Mouse (Mus musculus) hindbrain, embryonic 14.5 days (tissue): ENCODE data around the gene Gatd1. TPM values are rescaled to one million over a fixed set of nuclear protein-coding genes. Genes with fewer than 3 reads are reported as not detected.

Source experiments
- ATAC-seq: fragments of 200-750 bp; cut with Nextera tagmentation; 2 replicates; pipeline ENCODE4 v1.8.0; 2017; ENCODE audit warnings: moderate number of reproducible peaks, mild to moderate bottlenecking, moderate TSS enrichment, moderate library complexity; ENCODE audit not compliant: low FRiP score
- DNase-seq: peaks from one replicate; pipeline ENCODE4 v3.0.0-alpha.2; 2015; ENCODE audit warnings: low spot score
- H3K27ac ChIP-seq: fragments of 300-500 bp; sonication (generic); 2 replicates; pipeline ENCODE4 v1.5.1; 2014; ENCODE audit warnings: mild to moderate bottlenecking, moderate library complexity
- H3K27me3 ChIP-seq: fragments of 300-500 bp; sonication (generic); 2 replicates; pipeline ENCODE4 v1.6.1; 2014; ENCODE audit warnings: mild to moderate bottlenecking, low read length, mixed read lengths; ENCODE audit not compliant: control insufficient read depth, insufficient read depth
- H3K36me3 ChIP-seq: fragments of 300-500 bp; sonication (generic); replicated peaks from 2 replicates; pipeline ENCODE4 v1.6.1; 2014; ENCODE audit not compliant: control insufficient read depth, insufficient read depth
- H3K4me1 ChIP-seq: fragments of 300-500 bp; sonication (generic); replicated peaks from 2 replicates; pipeline ENCODE4 v1.6.1; 2014; ENCODE audit warnings: antibody characterized with exemption, low read length, mixed read lengths; ENCODE audit not compliant: control insufficient read depth, insufficient read depth
- H3K4me2 ChIP-seq: fragments of 300-500 bp; sonication (generic); replicated peaks from 2 replicates; pipeline ENCODE4 v1.6.1; 2014; ENCODE audit warnings: mild to moderate bottlenecking, moderate library complexity
- H3K4me3 ChIP-seq: fragments of 300-500 bp; sonication (generic); replicated peaks from 2 replicates; pipeline ENCODE4 v1.5.1; 2014; ENCODE audit warnings: mild to moderate bottlenecking, low read length
- H3K9ac ChIP-seq: fragments of 300-500 bp; sonication (generic); 2 replicates; pipeline ENCODE4 v1.6.1; 2014
- H3K9me3 ChIP-seq: fragments of 300-500 bp; sonication (generic); 2 replicates; pipeline ENCODE4 v1.6.1; 2016; ENCODE audit warnings: low read length; ENCODE audit not compliant: control insufficient read depth
- WGBS: fragments of 180-500 bp; shearing (Covaris S2); extraction: QIAGEN DNeasy Blood & Tissue Kit; methylation state at CpG from one replicate; pipeline ENCODE4 v1.1.7; 2014; 5-methylcytosine and 5-hydroxymethylcytosine counted together
- polyA plus RNA-seq: library from polyadenylated mRNA; unstranded; fragments of >200 nt; fragmentation: Nextera tagmentation; extraction: Ambion mirVana; gene quantifications from 2 replicates; pipeline ENCODE4 v1.2.1, GENCODE M21; 2014

Gatd1 gene
- polyA plus RNA-seq = 36.9 and 43.4 TPM in 2 replicates

GRCm38 (mm10) chr7:141413809-141414584, at the start of gene Gatd1:
Gene Gatd1, minus strand, starts transcription at chr7:141414136.
- no peaks in the 10 kb centered on the region for H3K9me3 ChIP-seq
- H3K4me3 ChIP-seq = peak within 1 kb of the TSS; percentile 61
- WGBS = under 1% methylated on average over 50 of the region's 56 CpGs
- H3K4me2 ChIP-seq = peak within 1 kb of the TSS; percentile 86
- peaks cover 18% of the 10 kb centered on the region; the same call in 1 of the 2 replicates for H3K36me3 ChIP-seq
- H3K4me1 ChIP-seq = peaks cover 13% of the 10 kb centered on the region
- ATAC-seq (peak; percentile 84), DNase-seq (peak; percentile 100)
- H3K27ac ChIP-seq = peak within 1 kb of the TSS; percentile 80
- H3K9ac ChIP-seq = peak within 1 kb of the TSS; percentile 68
- H3K27me3 ChIP-seq = no peaks in the 10 kb centered on the region

GRCm38 (mm10) chr7:141462333-141462821, 48.4 kb upstream of the Gatd1 start:
- H3K4me1 ChIP-seq = peaks cover 6% of the 10 kb centered on the region; the same call in 1 of the 2 replicates
- peak overlapping the region; percentile 34; the same call in 1 of the 2 replicates for H3K4me3 ChIP-seq
- peaks cover 75% of the 10 kb centered on the region for H3K27me3 ChIP-seq
- WGBS = 15% methylated on average over 5 of the region's 5 CpGs
- no peak overlapping the region for H3K27ac ChIP-seq
- peaks cover 11% of the 10 kb centered on the region for H3K36me3 ChIP-seq
- ATAC-seq (no peak), DNase-seq (no peak)
- peak overlapping the region; percentile 58 for H3K4me2 ChIP-seq
- no peaks in the 10 kb centered on the region for H3K9me3 ChIP-seq
- peak overlapping the region; percentile 58; the same call in 1 of the 2 replicates for H3K9ac ChIP-seq

GRCm38 (mm10) chr7:141461521-141462332, 47.8 kb upstream of the Gatd1 start:
- no peak for ATAC-seq
- peak overlapping the region; percentile 58 for H3K4me2 ChIP-seq
- WGBS = 3% methylated on average over 56 of the region's 59 CpGs

GRCm38 (mm10) chr7:141460391-141461113, 46.6 kb upstream of the Gatd1 start, which contains the start of gene Cracr2b:
Gene Cracr2b, plus strand, starts transcription at chr7:141461094.
- DNase-seq (no peak), ATAC-seq (no peak)
- H3K9me3 ChIP-seq = no peaks in the 10 kb centered on the region
- peaks cover 61% of the 10 kb centered on the region for H3K27me3 ChIP-seq
- peak within 1 kb of the TSS; percentile 34 for H3K4me3 ChIP-seq
- peaks cover 9% of the 10 kb centered on the region; the same call in 1 of the 2 replicates for H3K4me1 ChIP-seq
- H3K27ac ChIP-seq = no peak within 1 kb of the TSS
- WGBS = 72% methylated on average over 15 of the region's 15 CpGs
- H3K9ac ChIP-seq = peak within 1 kb of the TSS; percentile 58
- H3K4me2 ChIP-seq = peak within 1 kb of the TSS; percentile 58
- H3K36me3 ChIP-seq = peaks cover 11% of the 10 kb centered on the region

More at GRCm38 (mm10) chr7:141461521-141462332, 47.8 kb upstream of the Gatd1 start:
- peaks cover 11% of the 10 kb centered on the region for H3K36me3 ChIP-seq
- no peak overlapping the region for H3K27ac ChIP-seq
- peak overlapping the region; percentile 58 for H3K9ac ChIP-seq
- H3K4me1 ChIP-seq = peaks cover 1% of the 10 kb centered on the region; the same call in 1 of the 2 replicates
- peak overlapping the region; percentile 34 for H3K4me3 ChIP-seq
- peaks cover 73% of the 10 kb centered on the region for H3K27me3 ChIP-seq
- no peak for DNase-seq
- no peaks in the 10 kb centered on the region for H3K9me3 ChIP-seq

- Histone ChIP-seq H3K27me3 (peaks cover 55% of the 10 kb centered on the region), H3K27ac (no peak overlapping the region), H3K36me3 (peaks cover 11% of the 10 kb centered on the region), H3K4me1 (peaks cover 9% of the 10 kb centered on the region; the same call in 1 of the 2 replicates), H3K9ac (no peak overlapping the region), H3K4me2 (no peak overlapping the region), H3K4me3 (no peak overlapping the region), H3K9me3 (no peaks in the 10 kb centered on the region)
- WGBS = 87% methylated on average over 5 of the region's 5 CpGs
- ATAC-seq (no peak), DNase-seq (no peak)
Measured at GRCm38 (mm10) chr7:141460001-141460390, 46.1 kb upstream of the Gatd1 start.

- WGBS = 94% methylated on average over 17 of the region's 17 CpGs
- no peak for DNase-seq
- peaks cover 49% of the 10 kb centered on the region for H3K27me3 ChIP-seq
Measured at GRCm38 (mm10) chr7:141459301-141459711, 45.4 kb upstream of the Gatd1 start.

GRCm38 (mm10) chr7:141458661-141459060, 44.7 kb upstream of the Gatd1 start:
- H3K9ac ChIP-seq = no peak overlapping the region
- peaks cover 42% of the 10 kb centered on the region for H3K27me3 ChIP-seq
- H3K4me3 ChIP-seq = no peak overlapping the region
- peaks cover 11% of the 10 kb centered on the region; the same call in 1 of the 2 replicates for H3K4me1 ChIP-seq
- WGBS = 91% methylated on average over 11 of the region's 11 CpGs
- no peak for ATAC-seq
- H3K4me2 ChIP-seq = no peak overlapping the region
- no peak for DNase-seq
- peaks cover 11% of the 10 kb centered on the region for H3K36me3 ChIP-seq
- no peaks in the 10 kb centered on the region for H3K9me3 ChIP-seq
- H3K27ac ChIP-seq = no peak overlapping the region

More at GRCm38 (mm10) chr7:141459301-141459711, 45.4 kb upstream of the Gatd1 start:
- H3K9ac ChIP-seq = no peak overlapping the region
- peaks cover 11% of the 10 kb centered on the region for H3K36me3 ChIP-seq
- H3K4me2 ChIP-seq = no peak overlapping the region
- no peak for ATAC-seq
- no peak overlapping the region for H3K27ac ChIP-seq
- H3K4me3 ChIP-seq = no peak overlapping the region
- H3K4me1 ChIP-seq = peaks cover 11% of the 10 kb centered on the region; the same call in 1 of the 2 replicates
- no peaks in the 10 kb centered on the region for H3K9me3 ChIP-seq

GRCm38 (mm10) chr7:141457986-141458660, 44.2 kb upstream of the Gatd1 start:
- Histone ChIP-seq H3K9ac (no peak overlapping the region), H3K27me3 (peaks cover 37% of the 10 kb centered on the region), H3K4me3 (no peak overlapping the region), H3K9me3 (no peaks in the 10 kb centered on the region), H3K27ac (no peak overlapping the region), H3K4me2 (no peak overlapping the region), H3K4me1 (peaks cover 11% of the 10 kb centered on the region; the same call in 1 of the 2 replicates), H3K36me3 (peaks cover 11% of the 10 kb centered on the region)
- WGBS = 76% methylated on average over 15 of the region's 15 CpGs
- DNase-seq = no peak
- no peak for ATAC-seq
